8 mouse cellular contexts compared by ENCODE assay signal in the genomic region with DNA sequence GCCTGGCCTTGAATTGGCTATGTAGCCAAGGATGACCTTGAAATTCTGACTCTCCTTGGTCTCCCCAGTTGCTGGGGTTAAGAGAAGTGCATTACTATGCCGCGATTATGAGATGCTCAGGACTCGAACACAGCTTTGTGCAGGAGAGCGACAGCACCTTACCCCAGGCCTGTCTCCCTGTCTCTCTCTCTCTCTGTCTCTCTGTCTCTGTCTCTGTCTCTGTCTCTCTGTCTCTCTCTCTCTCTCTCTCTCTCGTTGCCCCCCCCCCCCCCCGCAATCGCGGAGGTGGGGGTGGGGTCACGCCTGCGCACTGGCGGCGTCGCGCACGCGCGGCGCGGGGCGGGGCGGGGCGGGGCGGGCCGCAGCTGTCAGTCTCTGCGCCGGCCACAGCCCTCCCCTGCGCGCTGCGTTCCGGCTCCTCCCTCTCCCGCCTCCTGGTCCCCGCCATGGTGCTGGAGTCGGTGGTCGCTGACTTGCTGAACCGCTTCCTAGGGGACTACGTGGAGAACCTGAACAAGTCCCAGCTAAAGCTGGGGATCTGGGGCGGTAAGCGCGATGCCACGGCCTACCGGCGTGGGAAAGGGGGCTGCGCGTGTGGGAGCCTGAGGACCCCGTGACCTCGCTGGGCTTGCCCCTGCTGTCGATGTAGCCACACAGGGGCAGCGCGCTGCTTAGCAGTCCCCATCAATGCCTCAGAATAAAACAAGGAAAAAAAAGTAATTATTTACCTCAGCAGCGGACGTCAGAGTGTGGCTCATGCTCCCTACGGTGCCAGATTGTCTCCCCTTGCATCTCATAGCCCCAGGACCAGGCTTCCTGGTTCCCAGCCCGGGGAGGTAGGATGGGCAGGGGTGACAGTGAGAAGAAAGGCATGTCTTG. TPM values are rescaled to one million over a fixed set of nuclear protein-coding genes. Genes with fewer than 3 reads are reported as not detected.
DNase-seq lines count a peak whose midpoint lies in the region; ATAC-seq lines count a peak whose summit lies in the region.

A gene (plus strand): TSS at position 416 of the 879 bp plus-strand sequence.

- ATAC-seq in frontal cortex, adult (ENCODE audit: low TSS enrichment): peak; percentile 96

- DNase-seq in MN1 (ENCODE audit: low spot score): peak; percentile 81
- peak; percentile 78 for DNase-seq in cerebellum, adult 8-10 months
- peak; percentile 88 for DNase-seq in hindbrain, embryonic 10.5 days (ENCODE audit: low spot score)
- peak; percentile 67 to 71 for DNase-seq in layer of hippocampus, postnatal 25 days (ENCODE audit: extremely low spot score in 1 of 2, low spot score in 1 of 2)
- DNase-seq in lung, postnatal 14 days: peak; percentile 78
- peak; percentile 60 for DNase-seq in retina, adult 2 months (ENCODE audit: low read depth, low spot score)
- peak; percentile 86 for DNase-seq in thymus, postnatal 25 days

- peaks cover 11% of the 10 kb centered on the region for H3K4me1 ChIP-seq in hindbrain, embryonic 10.5 days (replicated peaks)

- no peaks in the 10 kb centered on the region for H3K9me3 ChIP-seq in hindbrain, embryonic 10.5 days

- H3K4me3 ChIP-seq in hindbrain, embryonic 10.5 days: peak within 1 kb of the TSS; percentile 77

- under 1% methylated on average over 51 of the region's 53 CpGs for WGBS in hindbrain, embryonic 10.5 days

- H3K27ac ChIP-seq in hindbrain, embryonic 10.5 days: peak within 1 kb of the TSS; percentile 93

- H3K36me3 ChIP-seq in hindbrain, embryonic 10.5 days: no peaks in the 10 kb centered on the region

- no peaks in the 10 kb centered on the region for H3K27me3 ChIP-seq in hindbrain, embryonic 10.5 days (ENCODE audit: insufficient read depth, poor library complexity, severe bottlenecking)

RNA-seq across cellular contexts. Expression of the gene that starts here (rescaled TPM):
- 3.8 and 5.4 TPM in 2 replicates for polyA plus RNA-seq in hindbrain, embryonic 10.5 days (2016; fragmentation: Nextera tagmentation; extraction: Ambion mirVana)
- total RNA-seq in layer of hippocampus, postnatal 25 days (2021): 100 to 1,000 TPM in 1 of 2 experiments, 10 to 100 TPM in 1; 85.7 to 110 TPM

Comparison
In these comparisons a context has a peak if more than half of its experiments do, and no peak if none do; other contexts are left out.
1. Peak in every context shown above with its lines: DNase-seq, ATAC-seq, H3K4me3 ChIP-seq and H3K27ac ChIP-seq.